In the genomic region with DNA sequence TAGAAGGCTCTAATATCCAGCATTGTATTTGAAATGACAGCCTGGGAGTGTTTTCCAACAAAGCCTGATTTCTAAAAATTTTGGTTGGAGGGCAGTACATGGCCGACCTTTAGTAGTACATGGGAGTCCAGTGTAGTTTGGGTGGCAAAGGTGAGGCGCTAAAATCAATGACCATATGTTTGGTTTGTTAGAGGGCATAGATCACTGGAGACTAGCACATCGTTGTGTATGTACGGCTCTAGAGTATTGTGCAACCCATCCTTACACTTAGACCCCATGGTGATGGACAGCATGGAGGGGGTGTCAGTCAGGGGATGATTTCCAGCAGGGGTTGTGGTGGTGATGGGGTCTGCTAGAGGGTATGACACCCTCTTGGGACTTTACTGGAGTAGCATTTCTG, we compare ENCODE assay signal across 25 mouse cellular contexts. TPM values are rescaled to one million over a fixed set of nuclear protein-coding genes. Genes with fewer than 3 reads are reported as not detected.
"Had no signal": no experiment of that assay in that cellular context is flagged by ENCODE, and none has a peak within 500 bp of the region (broad histone marks: within the 10 kb centered on the region; RNA-seq: fewer than 3 reads in every experiment).

No protein-coding gene starts in this region.

RNA-seq across cellular contexts. Expression of a gene that starts 33.2 kb away (rescaled TPM):
- polyA plus RNA-seq: heart, adult 2 months; heart, embryonic 10.5 days; heart, embryonic 11.5 days; heart, embryonic 12.5 days; heart, embryonic 13.5 days; heart, embryonic 14.5 days; heart, embryonic 15.5 days; heart, embryonic 16.5 days; heart, postnatal 0 days; hindbrain, embryonic 10.5 days; hindbrain, embryonic 11.5 days; hindbrain, embryonic 12.5 days; hindbrain, embryonic 13.5 days; hindbrain, embryonic 14.5 days; hindbrain, embryonic 15.5 days; hindbrain, embryonic 16.5 days; hindbrain, postnatal 0 days; inflammation-experienced regulatory T-cells, adult 6 months; intestine, embryonic 14.5 days; intestine, embryonic 15.5 days; intestine, embryonic 16.5 days; intestine, postnatal 0 days; kidney, embryonic 14.5 days; kidney, embryonic 15.5 days; large intestine, adult 2 months had no signal
